Mouse (Mus musculus) kidney, embryonic 14.5 days (tissue): Measurements from ENCODE around the gene Gm21409. TPM values are rescaled to one million over a fixed set of nuclear protein-coding genes. Genes with fewer than 3 reads are reported as not detected.
"Not testable (repeated sequence)": the region's sequence is repeated elsewhere in the genome, so short reads cannot be mapped to it uniquely, and the experiment has no call there.

Experiments used
- ATAC-seq: fragments of 200-750 bp; cut with Nextera tagmentation; 2 replicates; pipeline ENCODE4 v1.8.0; 2017; ENCODE audit warnings: moderate number of reproducible peaks, mild to moderate bottlenecking, moderate TSS enrichment, moderate library complexity; ENCODE audit not compliant: low FRiP score, low TSS enrichment
- H3K27ac ChIP-seq: fragments of 300-500 bp; sonication (generic); 2 replicates; pipeline ENCODE4 v1.5.1; 2014; ENCODE audit warnings: low read depth, mild to moderate bottlenecking, low read length, moderate library complexity, mixed read lengths
- H3K27me3 ChIP-seq: fragments of 300-500 bp; sonication (generic); 2 replicates; pipeline ENCODE4 v1.6.1; 2014; ENCODE audit warnings: mild to moderate bottlenecking, low read length; ENCODE audit not compliant: control insufficient read depth, insufficient read depth
- H3K36me3 ChIP-seq: fragments of 300-500 bp; sonication (generic); 2 replicates; pipeline ENCODE4 v1.6.1; 2014; ENCODE audit warnings: low read length, mixed read lengths; ENCODE audit not compliant: control insufficient read depth, insufficient read depth
- H3K4me1 ChIP-seq: fragments of 300-500 bp; sonication (generic); 2 replicates; pipeline ENCODE4 v1.6.1; 2014; ENCODE audit warnings: low read length, mixed read lengths; ENCODE audit not compliant: control insufficient read depth, insufficient read depth
- H3K4me2 ChIP-seq: fragments of 300-500 bp; sonication (generic); replicated peaks from 2 replicates; pipeline ENCODE4 v1.6.1; 2014; ENCODE audit warnings: low read depth, mild to moderate bottlenecking, low read length
- H3K4me3 ChIP-seq: fragments of 300-500 bp; sonication (generic); 2 replicates; pipeline ENCODE4 v1.5.1; 2014; ENCODE audit warnings: mild to moderate bottlenecking, low read length
- H3K9ac ChIP-seq: fragments of 300-500 bp; sonication (generic); 2 replicates; pipeline ENCODE4 v1.6.1; 2014; ENCODE audit warnings: low read depth, mild to moderate bottlenecking, low read length, moderate library complexity
- H3K9me3 ChIP-seq: fragments of 300-500 bp; sonication (generic); 2 replicates; pipeline ENCODE4 v1.6.1; 2016; ENCODE audit warnings: low read length; ENCODE audit not compliant: control insufficient read depth
- WGBS: fragments of 180-500 bp; shearing (Covaris S2); extraction: QIAGEN DNeasy Blood & Tissue Kit; methylation state at CpG from one replicate; pipeline ENCODE4 v1.1.7; 2014; 5-methylcytosine and 5-hydroxymethylcytosine counted together
- polyA plus RNA-seq: library from polyadenylated mRNA; unstranded; fragments of >200 nt; fragmentation: Nextera tagmentation; extraction: Ambion mirVana; gene quantifications from 2 replicates; pipeline ENCODE4 v1.2.1, GENCODE M21; 2014

Gm21409 gene
- not detected in 2 replicates for polyA plus RNA-seq

DNA sequence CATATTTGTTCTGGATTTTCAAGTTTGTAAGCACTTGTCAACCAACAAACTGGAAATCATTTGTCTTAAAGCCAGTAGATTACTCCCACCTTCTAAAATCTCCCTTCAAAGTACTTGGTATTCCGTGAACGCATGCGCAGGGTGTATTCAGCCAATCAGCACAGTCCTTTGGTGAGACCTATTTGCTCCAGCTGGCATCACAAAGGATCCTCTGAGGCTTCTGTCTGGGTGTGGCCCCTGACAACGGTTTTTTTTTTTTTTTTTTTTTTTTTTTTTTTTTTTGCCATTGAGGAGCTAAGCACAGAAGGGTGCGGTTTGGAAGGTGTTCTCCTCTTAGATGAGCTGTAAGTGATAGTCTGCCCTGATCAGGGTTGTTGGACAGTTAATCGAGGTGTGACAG, at the start of gene Gm21409:
Gene Gm21409 (plus strand): TSS at position 301 of the 400 bp plus-strand sequence.
- H3K9me3 ChIP-seq, H3K4me2 ChIP-seq, ATAC-seq, H3K9ac ChIP-seq, H3K36me3 ChIP-seq, H3K27me3 ChIP-seq, H3K4me1 ChIP-seq, H3K4me3 ChIP-seq, H3K27ac ChIP-seq: not testable (repeated sequence)
- no CpG with 5 or more reads among the region's 6 CpGs for WGBS

Other genes starting within 250 kb of the Gm21409 start
- not detected in 2 replicates for gene Gm21394, start 181.8 kb upstream of the Gm21409 start, polyA plus RNA-seq